Mouse (Mus musculus) erythroid progenitor cell, adult 5-6 weeks (primary cell): Measurements from ENCODE around the gene Ppp1r3e. TPM values are rescaled to one million over a fixed set of nuclear protein-coding genes. Genes with fewer than 3 reads are reported as not detected.

ENCODE experiments used
- total RNA-seq, 2 experiments: library from RNA; stranded (forward) in 1 of 2; stranded (reverse) in 1 of 2; fragments of 150-400 nt in 1 of 2; fragments of 186-747, 209-891 nt in 1 of 2; gene quantifications; 2 replicates each; pipeline versions ENCODE4 v1.2.3 to v1.2.4; 2015 to 2017; ENCODE audit warnings: low replicate concordance in 2 of 2

Gene Ppp1r3e
- total RNA-seq, 2 experiments from 2014 or later: 8.8 TPM; not detected in 1

Other genes with a start within 250 kb of the Ppp1r3e start
- gene Gm17606, start 236.6 kb downstream of the Ppp1r3e start, total RNA-seq (2015; ENCODE audit: low replicate concordance): not detected in 2 replicates
- not detected in 2 replicates for gene Gm17606, start 236.6 kb downstream of the Ppp1r3e start, total RNA-seq (2017; ENCODE audit: low replicate concordance)
- 1.4 and 2.1 TPM in 2 replicates for gene Cdh24, start 236.2 kb downstream of the Ppp1r3e start, total RNA-seq (2015; ENCODE audit: low replicate concordance)
- 2.8 and 14.1 TPM in 2 replicates for gene Cdh24, start 236.2 kb downstream of the Ppp1r3e start, total RNA-seq (2017; ENCODE audit: low replicate concordance)
- 45.7 and 46.9 TPM in 2 replicates for gene 1700123O20Rik, start 191.3 kb downstream of the Ppp1r3e start, total RNA-seq (2015; ENCODE audit: low replicate concordance)
- gene 1700123O20Rik, start 191.3 kb downstream of the Ppp1r3e start, total RNA-seq (2017; ENCODE audit: low replicate concordance): 16.3 and 29.4 TPM in 2 replicates
- gene Acin1, start 190.6 kb downstream of the Ppp1r3e start, total RNA-seq (2015; ENCODE audit: low replicate concordance): 153 and 270 TPM in 2 replicates
- 381 and 431 TPM in 2 replicates for gene Acin1, start 190.6 kb downstream of the Ppp1r3e start, total RNA-seq (2017; ENCODE audit: low replicate concordance)
- gene Gm29776, start 178.7 kb downstream of the Ppp1r3e start, total RNA-seq (2015; ENCODE audit: low replicate concordance): not detected in 2 replicates
- gene Gm29776, start 178.7 kb downstream of the Ppp1r3e start, total RNA-seq (2017; ENCODE audit: low replicate concordance): not detected in 2 replicates
- 14.7 and 25.9 TPM in 2 replicates for gene Cebpe, start 165.4 kb downstream of the Ppp1r3e start, total RNA-seq (2015; ENCODE audit: low replicate concordance)
- gene Cebpe, start 165.4 kb downstream of the Ppp1r3e start, total RNA-seq (2017; ENCODE audit: low replicate concordance): 9.4 and 12.4 TPM in 2 replicates
- gene Slc7a8, start 95.6 kb downstream of the Ppp1r3e start, total RNA-seq (2015; ENCODE audit: low replicate concordance): 7.1 and 11.9 TPM in 2 replicates
- 2.6 and 3.0 TPM in 2 replicates for gene Slc7a8, start 95.6 kb downstream of the Ppp1r3e start, total RNA-seq (2017; ENCODE audit: low replicate concordance)
- not detected in 2 replicates for gene Rnf212b, start 63.4 kb downstream of the Ppp1r3e start, total RNA-seq (2015; ENCODE audit: low replicate concordance)
- not detected in 2 replicates for gene Rnf212b, start 63.4 kb downstream of the Ppp1r3e start, total RNA-seq (2017; ENCODE audit: low replicate concordance)
- gene Homez, start 6.6 kb downstream of the Ppp1r3e start, total RNA-seq (2015; ENCODE audit: low replicate concordance): 4.7 and 5.0 TPM in 2 replicates
- gene Homez, start 6.6 kb downstream of the Ppp1r3e start, total RNA-seq (2017; ENCODE audit: low replicate concordance): 0.13 and 1.3 TPM in 2 replicates
- 1.7 TPM in 1 of 2 replicates, not detected in the other for gene Bcl2l2, start 5.8 kb upstream of the Ppp1r3e start, total RNA-seq (2015; ENCODE audit: low replicate concordance)
- gene Bcl2l2, start 5.8 kb upstream of the Ppp1r3e start, total RNA-seq (2017; ENCODE audit: low replicate concordance): 1.7 TPM in 1 of 2 replicates, not detected in the other
- not detected in 2 replicates for gene Gm20521, start 5.9 kb upstream of the Ppp1r3e start, total RNA-seq (2015; ENCODE audit: low replicate concordance)
- gene Gm20521, start 5.9 kb upstream of the Ppp1r3e start, total RNA-seq (2017; ENCODE audit: low replicate concordance): not detected in 2 replicates
- gene Pabpn1, start 14.9 kb upstream of the Ppp1r3e start, total RNA-seq (2015; ENCODE audit: low replicate concordance): 49.9 and 68.1 TPM in 2 replicates
- gene Pabpn1, start 14.9 kb upstream of the Ppp1r3e start, total RNA-seq (2017; ENCODE audit: low replicate concordance): 115 and 120 TPM in 2 replicates
- not detected in 2 replicates for gene Slc22a17, start 35.6 kb upstream of the Ppp1r3e start, total RNA-seq (2015; ENCODE audit: low replicate concordance)
- gene Slc22a17, start 35.6 kb upstream of the Ppp1r3e start, total RNA-seq (2017; ENCODE audit: low replicate concordance): not detected in 2 replicates
- not detected in 2 replicates for gene Efs, start 48.6 kb upstream of the Ppp1r3e start, total RNA-seq (2015; ENCODE audit: low replicate concordance)
- not detected in 2 replicates for gene Efs, start 48.6 kb upstream of the Ppp1r3e start, total RNA-seq (2017; ENCODE audit: low replicate concordance)
- gene Il25, start 55.1 kb upstream of the Ppp1r3e start, total RNA-seq (2015; ENCODE audit: low replicate concordance): not detected in 2 replicates
- gene Il25, start 55.1 kb upstream of the Ppp1r3e start, total RNA-seq (2017; ENCODE audit: low replicate concordance): not detected in 2 replicates
- not detected in 2 replicates for gene Cmtm5, start 58.7 kb upstream of the Ppp1r3e start, total RNA-seq (2015; ENCODE audit: low replicate concordance)
- gene Cmtm5, start 58.7 kb upstream of the Ppp1r3e start, total RNA-seq (2017; ENCODE audit: low replicate concordance): not detected in 2 replicates
- gene Myh6, start 89.4 kb upstream of the Ppp1r3e start, total RNA-seq (2015; ENCODE audit: low replicate concordance): not detected in 2 replicates
- gene Myh6, start 89.4 kb upstream of the Ppp1r3e start, total RNA-seq (2017; ENCODE audit: low replicate concordance): not detected in 2 replicates
- not detected in 2 replicates for gene Gm17428, start 99.4 kb upstream of the Ppp1r3e start, total RNA-seq (2015; ENCODE audit: low replicate concordance)
- not detected in 2 replicates for gene Gm17428, start 99.4 kb upstream of the Ppp1r3e start, total RNA-seq (2017; ENCODE audit: low replicate concordance)
- not detected in 2 replicates for gene Myh7, start 117.1 kb upstream of the Ppp1r3e start, total RNA-seq (2015; ENCODE audit: low replicate concordance)
- gene Myh7, start 117.1 kb upstream of the Ppp1r3e start, total RNA-seq (2017; ENCODE audit: low replicate concordance): not detected in 2 replicates
- 15.1 TPM in 2 replicates for gene Ngdn, start 137.9 kb upstream of the Ppp1r3e start, total RNA-seq (2015; ENCODE audit: low replicate concordance)
- gene Ngdn, start 137.9 kb upstream of the Ppp1r3e start, total RNA-seq (2017; ENCODE audit: low replicate concordance): 4.4 and 10.7 TPM in 2 replicates
- gene Zfhx2, start 214.8 kb upstream of the Ppp1r3e start, total RNA-seq (2015; ENCODE audit: low replicate concordance): 1.4 and 3.8 TPM in 2 replicates
- gene Zfhx2, start 214.8 kb upstream of the Ppp1r3e start, total RNA-seq (2017; ENCODE audit: low replicate concordance): 0.64 and 5.4 TPM in 2 replicates
- gene Thtpa, start 217.2 kb upstream of the Ppp1r3e start, total RNA-seq (2015; ENCODE audit: low replicate concordance): 1.1 TPM in 1 of 2 replicates, not detected in the other
- gene Thtpa, start 217.2 kb upstream of the Ppp1r3e start, total RNA-seq (2017; ENCODE audit: low replicate concordance): 0.68 TPM in 1 of 2 replicates, not detected in the other
- gene Ap1g2, start 229.0 kb upstream of the Ppp1r3e start, total RNA-seq (2015; ENCODE audit: low replicate concordance): 2.5 and 23.5 TPM in 2 replicates
- 0.68 and 1.8 TPM in 2 replicates for gene Ap1g2, start 229.0 kb upstream of the Ppp1r3e start, total RNA-seq (2017; ENCODE audit: low replicate concordance)
- gene Jph4, start 239.4 kb upstream of the Ppp1r3e start, total RNA-seq (2015; ENCODE audit: low replicate concordance): not detected in 2 replicates
- not detected in 2 replicates for gene Jph4, start 239.4 kb upstream of the Ppp1r3e start, total RNA-seq (2017; ENCODE audit: low replicate concordance)